Mouse (Mus musculus) C2C12 (cell line): ENCODE measurements at regions not wholly inside any gene's neighbourhood (a gene's known extent, or its start where the extent isn't known, plus 50 kb on each side); places are given as distances from the start of the nearest gene placed in this dataset.

Source experiments
- H3K27me3 ChIP-seq: one replicate; pipeline ENCODE4 v1.6.1; 2011; ENCODE audit not compliant: control insufficient read depth, insufficient read depth, insufficient read length
- H3K36me3 ChIP-seq: one replicate; pipeline ENCODE4 v1.6.1; 2011; ENCODE audit not compliant: control insufficient read depth, insufficient read depth
- H3K4me3 ChIP-seq: one replicate; pipeline ENCODE4 v1.5.1; 2011; ENCODE audit warnings: mild to moderate bottlenecking, control low read depth; ENCODE audit not compliant: poor library complexity, insufficient read depth, severe bottlenecking
- H3K79me2 ChIP-seq: one replicate; pipeline ENCODE4 v1.6.1; 2011; ENCODE audit not compliant: control insufficient read depth, insufficient read depth
- H3K79me3 ChIP-seq: one replicate; pipeline ENCODE4 v1.6.1; 2011; ENCODE audit warnings: low read depth, control low read depth
- H3ac ChIP-seq: one replicate; pipeline ENCODE3; 2011; ENCODE audit warnings: low read depth; ENCODE audit not compliant: control insufficient read depth, insufficient read length
- CEBPB ChIP-seq: IDR thresholded peaks from one replicate; pipeline ENCODE4 v1.6.1; 2011; ENCODE audit warnings: low read depth, mild to moderate bottlenecking, control low read depth, moderate library complexity
- CTCF ChIP-seq: IDR thresholded peaks from one replicate; pipeline ENCODE4 v1.5.1; 2011; ENCODE audit not compliant: control insufficient read depth, insufficient read depth, insufficient read length
- FOSL1 ChIP-seq: IDR thresholded peaks from one replicate; pipeline ENCODE4 v1.8.0; 2011; ENCODE audit warnings: mild to moderate bottlenecking, low read length; ENCODE audit not compliant: poor library complexity, insufficient read depth, severe bottlenecking
- MAX ChIP-seq: IDR thresholded peaks from one replicate; pipeline ENCODE4 v1.6.1; 2011; ENCODE audit warnings: mild to moderate bottlenecking, control low read depth
- MYOD1 ChIP-seq: IDR thresholded peaks from one replicate; pipeline ENCODE4 v1.6.1; 2011; ENCODE audit warnings: low read depth; ENCODE audit not compliant: control insufficient read depth, insufficient read length
- MYOG ChIP-seq: IDR thresholded peaks from one replicate; pipeline ENCODE4 v1.6.1; 2011; ENCODE audit not compliant: control insufficient read depth, insufficient read length; ENCODE audit errors: extremely low read depth
- USF1 ChIP-seq: IDR thresholded peaks from one replicate; pipeline ENCODE4 v1.6.1; 2011; ENCODE audit warnings: low read depth, mild to moderate bottlenecking, control low read depth, moderate library complexity

DNA sequence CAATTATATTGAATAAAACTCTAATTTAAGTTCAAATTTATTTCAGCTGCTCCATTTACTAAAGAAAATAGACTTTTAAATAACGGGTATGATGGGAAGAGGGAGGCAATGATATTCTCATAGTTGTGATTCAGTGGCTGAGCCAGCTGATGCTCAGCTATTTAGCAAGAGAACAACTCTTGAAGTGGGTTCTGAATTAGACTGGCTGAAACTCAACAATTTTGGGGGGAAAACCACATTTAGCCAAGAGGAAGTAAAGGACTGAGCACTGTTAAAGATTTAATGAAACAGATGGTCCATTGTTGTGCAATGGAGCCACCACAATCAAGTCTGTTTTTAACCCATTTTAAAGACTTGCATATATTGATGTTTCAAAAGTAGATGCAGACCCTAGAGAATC, 1193.0 kb downstream of the D3Ertd751e start:
- no peak overlapping the region for H3ac ChIP-seq
- H3K79me3 ChIP-seq, result no peaks in the 10 kb centered on the region
- H3K27me3 ChIP-seq, result no peaks in the 10 kb centered on the region
- H3K4me3 ChIP-seq, result no peak overlapping the region
- H3K36me3 ChIP-seq, result no peaks in the 10 kb centered on the region
- TF ChIP-seq FOSL1 (no peak), MYOG (no peak), MYOD1 (no peak), CEBPB (no peak), USF1 (no peak), CTCF (no peak), MAX (no peak)
- no peaks in the 10 kb centered on the region for H3K79me2 ChIP-seq

- no peak for TF ChIP-seq MYOD1
- TF ChIP-seq CTCF, result no peak
- no peak for TF ChIP-seq USF1
- no peak for TF ChIP-seq CEBPB
- no peaks in the 10 kb centered on the region for H3K79me2 ChIP-seq
- no peaks in the 10 kb centered on the region for H3K36me3 ChIP-seq
- H3ac ChIP-seq, result no peak overlapping the region
- no peaks in the 10 kb centered on the region for H3K79me3 ChIP-seq
- no peak overlapping the region for H3K4me3 ChIP-seq
- H3K27me3 ChIP-seq, result no peaks in the 10 kb centered on the region
Observed at GRCm38 (mm10) chr3:42977066-42977465, 1234.7 kb downstream of the D3Ertd751e start.
